Mouse (Mus musculus) spleen, adult 2 months (tissue): ENCODE measurements around the gene Nuak2.

Source experiments
- CTCF ChIP-seq: fragments of 200-500 bp; IDR thresholded peaks from 2 replicates; pipeline ENCODE4 v1.5.1; 2011; ENCODE audit warnings: mild to moderate bottlenecking, inconsistent platforms; ENCODE audit not compliant: insufficient read depth, insufficient read length, insufficient replicate concordance; ENCODE audit errors: extremely low read depth
- POLR2A ChIP-seq: fragments of 200-500 bp; IDR thresholded peaks from 2 replicates; pipeline ENCODE4 v1.6.1; 2011; ENCODE audit warnings: low read depth, low read length, inconsistent platforms

DNA sequence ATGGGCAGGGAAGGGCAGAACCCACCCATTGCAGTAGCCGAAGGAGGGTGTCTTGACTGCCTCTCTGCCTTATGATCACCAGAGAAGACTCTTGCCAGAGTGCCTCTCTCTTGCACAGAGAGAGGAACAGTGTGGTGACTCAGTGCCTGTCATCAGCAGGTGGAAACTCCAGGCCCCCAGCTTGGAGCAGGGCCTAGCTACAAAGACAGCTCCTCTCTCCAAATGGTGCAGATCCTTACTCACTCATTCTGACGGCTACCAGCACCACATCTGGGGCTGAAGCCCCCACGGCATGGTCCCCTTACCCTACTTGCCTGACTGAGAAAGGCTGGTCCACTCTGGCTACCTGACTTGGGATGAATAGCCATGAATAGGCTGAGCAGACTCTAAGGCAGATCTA, 48.5 kb downstream of the Nuak2 start:
- TF ChIP-seq CTCF (no peak), POLR2A (no peak)
